Mouse (Mus musculus): ENCODE data around the gene Olfr61.
"Not testable (repeated sequence)": the region's sequence is repeated elsewhere in the genome, so short reads cannot be mapped to it uniquely, and the experiment has no call there.

Gene Olfr61

GRCm38 (mm10) chr7:140628670-140629069, at the start of gene Olfr61:
Gene Olfr61 (plus strand): TSS chr7:140628970.
- not testable (repeated sequence) for DNase-seq

GRCm38 (mm10) chr7:140600969-140601368, 27.8 kb upstream of the Olfr61 start, which contains the start of gene Olfr46:
Gene Olfr46 (plus strand): TSS chr7:140601269.
- DNase-seq = not testable (repeated sequence)

DNA sequence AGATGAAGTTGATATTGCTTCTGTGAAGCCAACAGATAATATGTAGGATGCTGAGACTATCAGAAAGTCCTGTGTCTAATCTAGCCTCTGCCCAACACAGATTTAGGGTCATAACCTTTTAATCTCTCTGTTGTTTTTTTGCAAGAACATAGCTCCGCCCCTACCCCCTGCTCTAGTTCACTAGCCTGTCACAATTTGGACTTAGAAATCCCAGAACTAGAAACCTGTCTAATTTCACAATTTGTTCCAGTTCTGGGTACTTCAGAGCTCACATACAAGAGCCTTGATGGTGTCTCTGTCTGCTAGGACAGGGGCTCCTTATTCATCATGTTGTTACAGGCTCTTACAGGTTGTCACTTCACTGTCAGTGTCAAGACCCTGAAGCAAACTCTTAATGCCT, 1.8 kb downstream of the Olfr61 start:
- no peak for DNase-seq

DNA sequence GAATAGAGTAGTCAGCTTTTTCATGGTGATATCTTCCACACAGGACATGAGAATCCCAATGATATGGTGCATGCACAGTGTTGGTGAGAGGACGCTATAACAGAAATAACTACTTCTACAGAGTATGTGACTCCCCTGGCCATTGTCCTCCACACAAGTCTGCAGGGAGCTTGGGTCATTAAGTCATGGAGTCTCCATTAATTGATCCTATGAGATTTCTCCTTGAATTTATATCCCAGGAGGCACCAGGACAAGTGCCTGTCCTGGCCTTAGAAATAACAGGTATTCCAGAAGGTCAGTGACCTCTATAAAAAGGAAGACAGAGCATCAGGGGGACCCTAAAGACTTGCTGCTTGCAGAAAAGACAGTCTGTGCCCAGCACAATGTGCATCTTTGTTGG, 17.4 kb downstream of the Olfr61 start, which contains the start of gene Olfr53:
TSS of gene Olfr53 (plus strand) at position 301 of the 400 bp plus-strand sequence.
- DNase-seq = no peak

DNA sequence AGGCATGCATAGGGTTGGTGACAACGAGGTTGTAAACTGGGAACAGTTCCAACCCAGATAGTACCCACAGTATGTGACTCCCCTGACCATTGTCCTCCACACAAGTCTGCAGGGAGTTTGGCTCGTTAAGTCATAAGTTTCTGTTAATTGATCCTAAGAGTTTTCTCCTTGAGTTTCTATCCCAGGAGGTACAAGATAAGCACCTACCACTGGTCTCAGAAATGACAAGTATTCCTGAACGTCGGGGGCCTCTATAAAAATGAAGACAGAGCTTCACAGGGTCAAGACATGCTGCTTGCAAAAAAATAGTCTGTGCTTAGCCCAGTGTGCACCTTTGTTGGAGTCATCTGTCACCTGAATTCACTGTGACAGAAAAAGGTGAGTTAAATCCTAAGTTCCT, 30.9 kb downstream of the Olfr61 start, which contains the start of gene Olfr539:
TSS of gene Olfr539 (plus strand) at position 301 of the 400 bp plus-strand sequence.
- no peak for DNase-seq

DNA sequence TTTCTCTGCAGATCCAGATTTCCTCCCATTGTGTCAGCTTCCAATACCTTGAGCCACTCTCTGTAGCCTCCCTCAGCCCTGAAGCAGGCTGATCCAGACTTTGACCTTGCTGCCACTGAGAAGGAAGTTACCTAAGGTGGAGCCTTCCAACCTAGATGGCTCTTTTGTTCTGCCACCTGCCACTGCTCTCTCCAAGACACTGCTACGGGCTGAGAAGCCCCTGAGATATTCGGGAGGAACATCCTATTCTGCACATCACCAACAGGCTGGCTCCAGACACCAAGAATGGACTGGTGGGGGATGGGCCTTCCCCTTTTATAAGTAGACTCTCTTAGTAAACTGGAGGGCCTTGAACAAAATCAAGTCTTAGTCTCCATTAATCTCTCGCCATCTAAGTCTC, 41.9 kb downstream of the Olfr61 start:
- not testable (repeated sequence) for DNase-seq

DNA sequence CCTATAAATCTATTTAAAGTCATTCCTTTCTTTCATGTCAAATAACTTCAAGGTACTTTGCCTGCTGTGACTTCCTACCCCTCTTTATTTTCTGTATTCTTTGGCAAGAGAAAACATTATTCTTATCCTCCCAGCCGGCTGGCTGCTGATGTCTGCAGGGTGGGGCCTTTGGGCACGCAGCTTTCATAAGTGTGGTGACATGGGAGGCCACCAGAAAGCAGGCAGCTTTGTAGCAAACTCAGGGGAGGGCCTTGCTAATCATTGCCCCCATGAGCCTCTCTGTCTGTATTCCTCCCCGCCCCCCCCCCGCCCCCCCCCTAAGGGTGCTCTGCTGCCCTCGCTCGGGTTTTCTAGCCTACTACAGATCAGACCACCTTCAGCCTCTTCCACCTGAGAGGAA, 47.1 kb downstream of the Olfr61 start:
- DNase-seq = no peak

DNA sequence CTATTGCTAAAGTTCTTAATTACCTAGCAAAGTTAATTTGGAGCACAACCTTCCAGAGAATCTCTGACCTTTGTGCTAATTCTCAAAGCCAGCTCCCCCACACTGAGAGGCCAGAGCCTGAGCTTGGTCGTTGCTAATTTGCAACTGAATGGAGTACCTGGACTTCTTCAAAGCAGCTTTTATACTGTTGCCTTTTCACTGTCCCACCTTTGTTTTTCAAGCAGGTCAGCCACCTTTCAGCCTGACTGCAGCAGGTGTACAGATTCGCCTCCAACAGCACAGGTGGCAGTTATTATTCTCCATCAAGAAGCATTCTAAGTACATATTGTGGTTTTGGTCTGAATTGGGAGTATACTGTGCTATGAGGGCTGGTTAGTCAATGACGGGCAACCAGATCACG, 50.8 kb downstream of the Olfr61 start:
- not testable (repeated sequence) for DNase-seq

- DNase-seq = no peak
Measured at GRCm38 (mm10) chr7:140681651-140682050, 52.9 kb downstream of the Olfr61 start, which contains the start of gene Olfr45. Gene Olfr45 (plus strand): TSS chr7:140681951.

Measured in thymus, postnatal 4 days (tissue).